ENCODE assay signal across 22 mouse cellular contexts in genomic region chr10:23363866-23364265, GRCm38 (mm10). TPM values are rescaled to one million over a fixed set of nuclear protein-coding genes. Genes with fewer than 3 reads are reported as not detected.
DNase-seq lines count a peak whose midpoint lies in the region; ATAC-seq and TF ChIP-seq lines count a peak whose summit lies in the region.
"Had no signal": no experiment of that assay in that cellular context is flagged by ENCODE, and none has a peak within 500 bp of the region (broad histone marks: within the 10 kb centered on the region; RNA-seq: fewer than 3 reads in every experiment).

No protein-coding gene starts in this region.

- no peak for ATAC-seq in midbrain, embryonic 11.5 days (ENCODE audit: low FRiP score)
- ATAC-seq: forebrain, embryonic 14.5 days; forebrain, embryonic 16.5 days had no signal

- H3K9ac ChIP-seq in midbrain, embryonic 11.5 days (ENCODE audit: low read length) = no peak overlapping the region
- H3K9ac ChIP-seq: embryonic facial prominence, embryonic 13.5 days; embryonic facial prominence, embryonic 15.5 days; forebrain, embryonic 12.5 days had no signal

- no peaks in the 10 kb centered on the region for H3K36me3 ChIP-seq in midbrain, embryonic 11.5 days (ENCODE audit: control insufficient read depth, insufficient read depth, low read length)
- no peaks in the 10 kb centered on the region for H3K36me3 ChIP-seq in midbrain, embryonic 10.5 days
- H3K36me3 ChIP-seq: embryonic facial prominence, embryonic 13.5 days; embryonic facial prominence, embryonic 15.5 days; forebrain, embryonic 10.5 days; forebrain, embryonic 12.5 days had no signal

- H3K9me3 ChIP-seq in midbrain, embryonic 11.5 days (ENCODE audit: control insufficient read depth, low read length) = no peaks in the 10 kb centered on the region
- no peaks in the 10 kb centered on the region for H3K9me3 ChIP-seq in midbrain, embryonic 10.5 days (replicated peaks)
- H3K9me3 ChIP-seq: embryonic facial prominence, embryonic 13.5 days; embryonic facial prominence, embryonic 15.5 days; forebrain, embryonic 10.5 days; forebrain, embryonic 12.5 days had no signal

- DNase-seq in gastrocnemius, adult 2 months = peak; percentile 38
- no peak for DNase-seq in gastrocnemius, postnatal 4 days (ENCODE audit: low spot score in 2 of 2)
- DNase-seq in midbrain, embryonic 11.5 days (ENCODE audit: low spot score, missing footprints) = peak; percentile 68
- DNase-seq in midbrain, embryonic 10.5 days (ENCODE audit: low spot score) = no peak
- DNase-seq in kidney, postnatal 25 days = no peak
- DNase-seq: adrenal gland, adult 2 months; adrenal gland, postnatal 10 days; adrenal gland, postnatal 25 days; cerebellum, adult 11 months; cerebellum, adult 18-20 months; cerebellum, adult 8-10 months; cerebellum, adult 9-11 months; cerebellum, postnatal 14 days; cerebellum, postnatal 36 days; embryo, embryonic 11 days had no signal

- H3K27ac ChIP-seq in gastrocnemius, adult 2 months = no peak overlapping the region; the same call in 1 of the 2 replicates
- no peak overlapping the region for H3K27ac ChIP-seq in midbrain, embryonic 11.5 days (ENCODE audit: low read depth, low read length)
- H3K27ac ChIP-seq in midbrain, embryonic 10.5 days (replicated peaks) = no peak overlapping the region
- H3K27ac ChIP-seq: embryonic facial prominence, embryonic 13.5 days; embryonic facial prominence, embryonic 15.5 days; forebrain, embryonic 10.5 days; forebrain, embryonic 12.5 days had no signal

- no peaks in the 10 kb centered on the region for H3K4me1 ChIP-seq in midbrain, embryonic 11.5 days (ENCODE audit: control insufficient read depth, insufficient read depth, low read length)
- no peaks in the 10 kb centered on the region for H3K4me1 ChIP-seq in midbrain, embryonic 10.5 days
- H3K4me1 ChIP-seq: embryonic facial prominence, embryonic 13.5 days; embryonic facial prominence, embryonic 15.5 days; forebrain, embryonic 10.5 days; forebrain, embryonic 12.5 days had no signal

- intact Hi-C loops in gastrocnemius, adult 2 months (cut with DNase I) = no loop called here

- H3K27me3 ChIP-seq in midbrain, embryonic 11.5 days (ENCODE audit: control insufficient read depth, insufficient read depth, low read length) = no peaks in the 10 kb centered on the region
- no peaks in the 10 kb centered on the region for H3K27me3 ChIP-seq in midbrain, embryonic 10.5 days (ENCODE audit: low read depth, poor library complexity, severe bottlenecking)
- H3K27me3 ChIP-seq: embryonic facial prominence, embryonic 13.5 days; embryonic facial prominence, embryonic 15.5 days; forebrain, embryonic 12.5 days had no signal

- no peak for TF ChIP-seq CTCF in gastrocnemius, adult 2 months (IDR thresholded peaks at IDR 0.05)

- H3K4me3 ChIP-seq in gastrocnemius, adult 2 months = no peak overlapping the region
- no peak overlapping the region for H3K4me3 ChIP-seq in midbrain, embryonic 11.5 days (ENCODE audit: low read depth, low read length)
- H3K4me3 ChIP-seq in midbrain, embryonic 10.5 days = no peak overlapping the region
- H3K4me3 ChIP-seq: embryonic facial prominence, embryonic 13.5 days; embryonic facial prominence, embryonic 15.5 days; erythroblast, embryonic 14.5 days; forebrain, embryonic 10.5 days; forebrain, embryonic 12.5 days had no signal

- 91% methylated on average over 6 of the region's 6 CpGs for WGBS in midbrain, embryonic 11.5 days
- WGBS in midbrain, embryonic 10.5 days = 93% methylated on average over 6 of the region's 6 CpGs

- no peak overlapping the region for H3K4me2 ChIP-seq in midbrain, embryonic 11.5 days
- H3K4me2 ChIP-seq: embryonic facial prominence, embryonic 13.5 days; embryonic facial prominence, embryonic 15.5 days; forebrain, embryonic 12.5 days had no signal

RNA-seq across cellular contexts. Expression of gene Eya4, which starts 13.3 kb away (rescaled TPM):
- 10 to 100 TPM; 25.1 to 60.0 TPM for total RNA-seq in gastrocnemius, adult 2 months (2021)
- total RNA-seq in gastrocnemius, postnatal 4 days (2021) = 10 to 100 TPM; 41.5 to 46.2 TPM
- 1.7 and 2.0 TPM in 2 replicates for polyA plus RNA-seq in midbrain, embryonic 11.5 days (2014; fragmentation: Nextera tagmentation; extraction: Ambion mirVana)
- 2.2 and 2.3 TPM in 2 replicates for polyA plus RNA-seq in midbrain, embryonic 10.5 days (2016; fragmentation: Nextera tagmentation; extraction: Ambion mirVana)
- polyA plus RNA-seq: erythroblast, embryonic 14.5 days had no signal

Comparison
In these comparisons a context has a peak if more than half of its experiments do, and no peak if none do; other contexts are left out.
1. DNase-seq: peak in gastrocnemius, adult 2 months (single experiment) and midbrain, embryonic 11.5 days (single experiment); none in gastrocnemius, postnatal 4 days (0 of 2), midbrain, embryonic 10.5 days (single experiment) and kidney, postnatal 25 days (0 of 2).